Mouse (Mus musculus): ENCODE measurements around the gene Ilf3. TPM values are rescaled to one million over a fixed set of nuclear protein-coding genes. Genes with fewer than 3 reads are reported as not detected.

Ilf3 gene
- polyA plus RNA-seq, 1 experiment from 2014 or later: 297 TPM

DNA sequence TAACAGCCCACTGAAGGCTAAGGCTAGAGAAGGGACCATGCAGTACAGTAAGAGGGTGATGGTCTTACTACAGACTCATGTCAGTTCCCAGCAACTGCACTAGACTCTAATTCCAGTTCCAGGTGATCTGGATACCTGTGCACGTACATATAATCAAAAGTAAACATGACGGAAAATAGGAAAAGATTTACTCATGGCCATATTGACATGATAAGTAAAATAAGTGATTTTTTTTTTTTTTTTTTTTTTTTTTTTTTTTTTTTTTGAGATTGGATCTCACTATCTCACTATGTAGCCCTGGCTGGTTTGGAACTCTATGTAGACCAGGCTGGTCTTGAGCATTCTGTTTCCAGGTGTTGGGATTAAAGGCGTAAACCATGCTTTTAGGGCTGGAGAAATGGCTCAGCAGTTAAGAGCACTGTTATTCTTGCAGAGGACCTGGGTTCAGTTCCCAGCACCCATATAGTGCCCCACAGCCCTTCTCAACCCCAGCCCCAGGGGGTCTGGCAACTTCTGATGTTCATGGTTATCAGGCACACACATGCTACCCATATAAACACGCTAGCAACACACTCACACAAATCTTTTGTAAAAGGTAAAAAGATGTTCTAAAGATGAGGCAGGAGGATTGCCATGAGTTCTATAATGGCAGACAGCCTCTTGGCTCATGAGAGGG, 15.8 kb upstream of the Ilf3 start:
- Histone ChIP-seq H3K36me3 (ENCODE audit: control insufficient read depth, insufficient read depth, low read length) (no peaks in the 10 kb centered on the region; the same call in none of the 2 replicates), H3K4me2 (ENCODE audit: low read depth, low read length, severe bottlenecking) (no peak overlapping the region), H3K4me3 (ENCODE audit: low read depth, low read length) (no peak overlapping the region), H3K27ac (ENCODE audit: low read depth, low read length) (no peak overlapping the region), H3K9ac (ENCODE audit: low read length) (no peak overlapping the region), H3K4me1 (replicated peaks; ENCODE audit: control insufficient read depth, insufficient read depth, low read length) (no peaks in the 10 kb centered on the region), H3K27me3 (ENCODE audit: control insufficient read depth, insufficient read depth, low read length) (no peaks in the 10 kb centered on the region), H3K9me3 (ENCODE audit: control insufficient read depth, low read length) (no peaks in the 10 kb centered on the region)
- ATAC-seq (replicated peaks; ENCODE audit: low FRiP score): no peak
- no peak for DNase-seq (ENCODE audit: low spot score)
- WGBS: 95% methylated on average over 4 of the region's 4 CpGs

DNA sequence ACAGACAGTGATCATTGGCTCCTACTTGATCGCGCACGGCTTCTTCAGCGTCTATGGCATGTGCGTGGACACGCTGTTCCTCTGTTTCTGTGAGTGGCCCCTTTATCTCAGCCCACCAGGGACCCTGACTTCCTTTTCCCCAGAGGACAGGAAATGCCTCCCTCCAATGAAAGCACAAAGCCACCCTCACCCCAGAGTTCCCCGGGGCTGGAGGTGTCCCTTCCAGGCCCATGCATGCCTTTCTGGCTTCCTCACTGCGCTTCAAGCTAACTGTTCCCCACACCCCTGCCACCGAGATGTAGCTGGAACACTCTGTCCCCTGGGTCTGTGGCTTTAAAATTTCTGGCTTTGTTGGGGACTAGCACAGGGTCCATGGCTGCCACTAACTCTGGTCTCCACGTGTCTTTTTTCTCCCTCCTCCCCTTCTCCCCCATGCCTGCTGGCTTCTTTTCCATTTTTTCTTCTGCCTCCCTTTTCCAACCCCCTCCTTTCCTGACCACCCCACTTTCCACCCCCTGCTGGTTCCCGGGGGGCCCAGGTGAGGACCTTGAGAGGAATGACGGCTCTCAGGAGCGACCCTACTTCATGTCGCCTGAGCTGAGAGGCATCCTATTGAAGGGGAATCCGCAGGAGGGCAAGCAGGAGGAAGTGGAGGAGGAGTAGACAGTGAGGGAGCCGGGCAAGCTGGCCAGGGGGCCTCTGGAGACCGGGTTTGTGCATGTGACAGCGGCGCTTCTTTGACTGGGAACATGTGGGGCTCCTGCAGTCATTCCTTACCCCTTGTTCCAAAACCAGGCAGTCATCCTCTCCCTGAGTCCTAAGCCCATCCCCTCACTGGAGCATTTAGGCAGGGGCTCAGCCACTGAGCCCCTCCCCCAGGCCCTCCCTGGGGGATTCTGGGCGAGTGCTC, 15.0 kb upstream of the Ilf3 start:
- 37% methylated on average over 20 of the region's 20 CpGs for WGBS
- Histone ChIP-seq H3K4me3 (ENCODE audit: low read depth, low read length) (no peak overlapping the region), H3K36me3 (ENCODE audit: control insufficient read depth, insufficient read depth, low read length) (no peaks in the 10 kb centered on the region; the same call in none of the 2 replicates), H3K9me3 (ENCODE audit: control insufficient read depth, low read length) (no peaks in the 10 kb centered on the region), H3K9ac (ENCODE audit: low read length) (no peak overlapping the region), H3K4me2 (ENCODE audit: low read depth, low read length, severe bottlenecking) (no peak overlapping the region), H3K27me3 (ENCODE audit: control insufficient read depth, insufficient read depth, low read length) (no peaks in the 10 kb centered on the region), H3K27ac (ENCODE audit: low read depth, low read length) (no peak overlapping the region), H3K4me1 (replicated peaks; ENCODE audit: control insufficient read depth, insufficient read depth, low read length) (no peaks in the 10 kb centered on the region)
- ATAC-seq (replicated peaks; ENCODE audit: low FRiP score) (no peak), DNase-seq (ENCODE audit: low spot score) (no peak)

DNA sequence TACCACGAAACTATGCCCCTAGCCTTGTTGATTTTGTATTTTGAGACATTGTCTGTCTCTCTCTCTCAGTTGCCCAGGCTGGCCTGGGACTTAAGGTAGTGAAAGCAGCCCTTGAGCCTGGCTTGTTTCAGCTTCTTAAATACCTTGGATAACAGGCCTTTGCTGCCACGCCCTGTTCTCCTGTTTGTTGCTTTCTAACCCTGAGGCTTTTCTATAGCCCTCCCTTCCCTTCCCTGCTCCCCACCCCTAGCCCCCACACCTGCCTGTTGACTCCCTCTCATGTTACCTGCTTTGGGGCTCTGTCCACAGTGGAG, 14.3 kb upstream of the Ilf3 start:
- Histone ChIP-seq H3K27me3 (ENCODE audit: control insufficient read depth, insufficient read depth, low read length) (no peaks in the 10 kb centered on the region), H3K9ac (ENCODE audit: low read length) (no peak overlapping the region), H3K4me3 (ENCODE audit: low read depth, low read length) (no peak overlapping the region), H3K4me2 (ENCODE audit: low read depth, low read length, severe bottlenecking) (no peak overlapping the region), H3K4me1 (replicated peaks; ENCODE audit: control insufficient read depth, insufficient read depth, low read length) (no peaks in the 10 kb centered on the region), H3K36me3 (ENCODE audit: control insufficient read depth, insufficient read depth, low read length) (no peaks in the 10 kb centered on the region; the same call in none of the 2 replicates), H3K9me3 (ENCODE audit: control insufficient read depth, low read length) (no peaks in the 10 kb centered on the region), H3K27ac (ENCODE audit: low read depth, low read length) (no peak overlapping the region)
- WGBS: 49% methylated on average over 2 of the region's 2 CpGs
- no peak for DNase-seq (ENCODE audit: low spot score)
- no peak for ATAC-seq (replicated peaks; ENCODE audit: low FRiP score)

DNA sequence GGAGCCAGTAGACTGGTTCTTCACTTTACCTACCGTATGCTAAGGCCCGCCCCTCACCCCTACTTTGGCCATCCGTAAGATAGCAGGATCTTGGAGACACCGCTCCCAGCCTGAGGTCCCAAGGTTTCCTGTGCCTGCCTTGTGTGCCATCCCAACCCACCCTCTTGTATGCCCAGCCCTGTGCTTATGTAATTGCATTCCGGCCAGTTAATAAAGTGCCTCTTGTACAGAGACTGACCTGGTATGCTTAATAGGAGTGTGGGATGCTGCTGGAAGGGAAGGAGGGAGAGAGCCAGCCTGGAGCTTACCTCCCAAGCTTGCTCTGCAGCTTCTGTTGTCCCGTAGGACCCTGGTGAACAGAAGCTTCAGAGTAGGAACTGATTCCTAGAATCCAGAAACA, 12.9 kb upstream of the Ilf3 start:
- Histone ChIP-seq H3K27ac (ENCODE audit: low read depth, low read length) (no peak overlapping the region), H3K27me3 (ENCODE audit: control insufficient read depth, insufficient read depth, low read length) (no peaks in the 10 kb centered on the region), H3K4me2 (ENCODE audit: low read depth, low read length, severe bottlenecking) (no peak overlapping the region), H3K4me3 (ENCODE audit: low read depth, low read length) (no peak overlapping the region), H3K9me3 (ENCODE audit: control insufficient read depth, low read length) (no peaks in the 10 kb centered on the region), H3K9ac (ENCODE audit: low read length) (no peak overlapping the region), H3K4me1 (replicated peaks; ENCODE audit: control insufficient read depth, insufficient read depth, low read length) (no peaks in the 10 kb centered on the region), H3K36me3 (ENCODE audit: control insufficient read depth, insufficient read depth, low read length) (no peaks in the 10 kb centered on the region; the same call in 1 of the 2 replicates)
- DNase-seq (ENCODE audit: low spot score) (no peak), ATAC-seq (replicated peaks; ENCODE audit: low FRiP score) (no peak)
- WGBS: 86% methylated on average over 6 of the region's 6 CpGs

DNA sequence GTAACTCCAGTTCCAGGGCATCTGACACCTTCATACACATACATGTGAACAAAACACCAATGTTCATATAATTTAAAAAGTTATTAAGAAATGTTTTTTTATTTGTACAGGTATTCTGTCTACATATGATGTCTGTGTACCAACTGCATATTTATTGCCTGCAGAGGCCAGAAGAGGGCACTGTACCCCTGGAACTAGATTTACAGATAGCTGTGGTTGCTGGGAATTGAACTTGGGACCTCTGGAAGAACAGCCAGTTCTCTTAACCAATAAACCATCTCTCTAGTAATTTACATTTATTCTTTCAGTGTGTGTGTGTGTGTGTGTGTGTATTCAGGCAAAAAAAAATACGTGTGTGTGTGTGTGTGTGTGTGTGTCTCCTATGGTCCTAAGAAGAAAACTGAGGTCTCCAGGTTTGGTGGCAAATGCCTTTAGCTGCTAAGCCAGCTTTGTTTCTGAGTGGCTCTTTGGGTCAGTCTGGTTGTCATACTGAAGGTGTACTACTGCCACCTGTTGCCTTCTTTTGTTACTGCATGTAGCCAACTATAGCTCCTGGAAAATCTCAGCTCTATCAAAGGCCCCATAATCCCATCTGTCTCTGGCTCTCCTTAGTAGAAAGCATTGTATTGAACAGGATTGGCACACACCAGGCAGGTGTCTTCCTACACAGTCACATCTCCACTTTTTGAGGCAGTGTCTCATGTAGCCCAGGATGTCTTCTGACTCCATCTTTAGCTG, 10.5 kb upstream of the Ilf3 start:
- Histone ChIP-seq H3K9me3 (ENCODE audit: control insufficient read depth, low read length) (no peaks in the 10 kb centered on the region), H3K36me3 (ENCODE audit: control insufficient read depth, insufficient read depth, low read length) (no peaks in the 10 kb centered on the region; the same call in 1 of the 2 replicates), H3K4me3 (ENCODE audit: low read depth, low read length) (no peak overlapping the region), H3K27ac (ENCODE audit: low read depth, low read length) (no peak overlapping the region), H3K4me2 (ENCODE audit: low read depth, low read length, severe bottlenecking) (no peak overlapping the region), H3K27me3 (ENCODE audit: control insufficient read depth, insufficient read depth, low read length) (no peaks in the 10 kb centered on the region), H3K4me1 (replicated peaks; ENCODE audit: control insufficient read depth, insufficient read depth, low read length) (no peaks in the 10 kb centered on the region), H3K9ac (ENCODE audit: low read length) (no peak overlapping the region)
- 4% methylated on average over 1 of the region's 1 CpGs for WGBS
- peak; percentile 76 for DNase-seq (ENCODE audit: low spot score)
- peak; percentile 46 for ATAC-seq (replicated peaks; ENCODE audit: low FRiP score)

DNA sequence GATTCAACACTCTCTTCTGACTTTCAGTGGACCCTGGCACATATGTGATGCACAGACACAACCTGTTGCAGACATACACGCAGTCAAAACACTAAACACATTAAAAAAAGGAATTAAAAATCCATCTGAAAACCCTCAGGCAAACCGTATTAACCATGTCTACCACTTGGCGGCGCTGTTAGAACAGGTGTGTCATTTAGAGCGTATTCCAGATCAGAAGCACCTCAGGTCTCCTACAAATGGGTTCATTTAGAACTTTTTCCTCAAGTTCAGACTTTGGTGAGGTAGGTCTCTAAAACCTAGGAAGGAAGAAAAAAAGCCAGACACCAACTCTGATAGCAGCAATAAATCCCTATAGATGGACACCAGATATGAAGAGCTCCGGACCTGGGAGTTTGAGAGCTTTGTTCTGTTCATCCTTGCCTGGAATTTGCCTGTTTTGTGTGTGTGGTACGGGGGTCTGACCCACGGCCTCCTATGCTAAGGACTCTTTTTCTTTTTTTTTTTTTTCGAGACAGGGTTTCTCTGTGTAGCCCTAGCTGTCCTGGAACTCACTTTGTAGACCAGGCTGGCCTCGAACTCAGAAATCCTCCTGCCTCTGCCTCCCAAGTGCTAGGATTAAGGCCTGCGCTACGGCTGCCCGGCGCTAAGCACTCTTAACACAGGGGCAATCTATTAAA, 990 bp upstream of the Ilf3 start:
- peaks cover under 1% of the 10 kb centered on the region; the same call in 1 of the 2 replicates for H3K36me3 ChIP-seq (ENCODE audit: control insufficient read depth, insufficient read depth, low read length)
- no peak overlapping the region; the same call in 1 of the 2 replicates for H3K9ac ChIP-seq (ENCODE audit: low read length)
- H3K27ac ChIP-seq (ENCODE audit: low read depth, low read length): peak overlapping the region; percentile 78
- H3K4me3 ChIP-seq (ENCODE audit: low read depth, low read length): peak overlapping the region; percentile 74
- no peaks in the 10 kb centered on the region for H3K27me3 ChIP-seq (ENCODE audit: control insufficient read depth, insufficient read depth, low read length)
- peak; percentile 72 for DNase-seq (ENCODE audit: low spot score)
- 39% methylated on average over 14 of the region's 14 CpGs for WGBS
- H3K4me2 ChIP-seq (ENCODE audit: low read depth, low read length, severe bottlenecking): peak overlapping the region; percentile 57
- no peaks in the 10 kb centered on the region for H3K9me3 ChIP-seq (ENCODE audit: control insufficient read depth, low read length)
- H3K4me1 ChIP-seq (replicated peaks; ENCODE audit: control insufficient read depth, insufficient read depth, low read length): peaks cover 3% of the 10 kb centered on the region; the same call in 1 of the 2 replicates
- peak; percentile 8; the same call in 1 of the 2 replicates for ATAC-seq (replicated peaks; ENCODE audit: low FRiP score)

DNA sequence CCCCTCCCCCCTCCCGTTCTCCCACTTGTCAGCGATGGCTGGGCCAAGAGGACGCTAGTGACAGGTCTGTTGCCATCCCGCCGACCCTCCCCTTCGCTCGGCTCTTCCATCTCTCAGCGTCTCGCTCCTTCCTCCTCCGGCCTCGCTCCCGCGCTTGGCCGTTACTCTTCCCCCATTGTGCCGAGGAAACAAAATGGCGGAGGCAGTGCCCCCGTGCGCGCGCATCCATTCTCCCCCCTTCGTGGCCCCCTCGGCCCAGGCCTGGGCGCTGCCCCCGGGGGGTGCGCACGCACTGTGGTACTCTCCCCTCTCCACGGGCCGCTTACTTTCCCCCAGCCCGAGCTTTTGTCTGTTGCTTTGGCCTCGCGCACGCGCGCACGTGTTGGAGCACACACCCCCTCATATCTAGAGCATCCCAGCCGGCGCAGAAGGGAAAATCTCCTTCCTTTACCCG, 487 bp downstream of the Ilf3 start:
- Histone ChIP-seq H3K27me3 (ENCODE audit: control insufficient read depth, insufficient read depth, low read length) (no peaks in the 10 kb centered on the region), H3K36me3 (ENCODE audit: control insufficient read depth, insufficient read depth, low read length) (peaks cover 3% of the 10 kb centered on the region; the same call in 1 of the 2 replicates), H3K4me3 (ENCODE audit: low read depth, low read length) (peak overlapping the region; percentile 74), H3K9ac (ENCODE audit: low read length) (peak overlapping the region; percentile 96), H3K4me2 (ENCODE audit: low read depth, low read length, severe bottlenecking) (peak overlapping the region; percentile 83), H3K4me1 (replicated peaks; ENCODE audit: control insufficient read depth, insufficient read depth, low read length) (peaks cover 3% of the 10 kb centered on the region; the same call in 1 of the 2 replicates), H3K27ac (ENCODE audit: low read depth, low read length) (peak overlapping the region; percentile 90), H3K9me3 (ENCODE audit: control insufficient read depth, low read length) (no peaks in the 10 kb centered on the region)
- ATAC-seq (replicated peaks; ENCODE audit: low FRiP score) (peak; percentile 71), DNase-seq (ENCODE audit: low spot score) (peak; percentile 92)
- under 1% methylated on average over 38 of the region's 38 CpGs for WGBS

DNA sequence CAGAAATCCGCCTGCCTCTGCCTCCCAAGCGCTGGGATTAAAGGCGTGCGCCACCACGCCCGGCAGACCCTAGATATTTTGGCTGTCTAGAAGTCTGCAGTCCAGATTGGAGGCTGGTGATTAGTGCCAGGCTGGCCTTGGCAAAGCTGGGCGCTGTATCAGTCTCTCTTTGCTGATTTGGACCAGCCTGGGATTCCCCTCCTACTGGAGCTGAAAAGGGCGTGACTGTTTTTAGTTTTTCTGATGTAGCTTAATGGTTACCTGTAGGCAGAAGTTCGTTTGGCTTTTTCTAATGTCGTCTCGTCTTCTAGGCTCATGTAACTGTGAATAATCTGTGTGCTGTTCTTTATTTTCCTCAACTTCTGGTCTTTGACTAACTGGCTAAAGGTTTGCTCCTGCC, 1.4 kb downstream of the Ilf3 start:
- H3K4me1 ChIP-seq (replicated peaks; ENCODE audit: control insufficient read depth, insufficient read depth, low read length): peaks cover 3% of the 10 kb centered on the region; the same call in 1 of the 2 replicates
- no peak for ATAC-seq (replicated peaks; ENCODE audit: low FRiP score)
- H3K9ac ChIP-seq (ENCODE audit: low read length): peak overlapping the region; percentile 96
- H3K4me3 ChIP-seq (ENCODE audit: low read depth, low read length): peak overlapping the region; percentile 74
- H3K4me2 ChIP-seq (ENCODE audit: low read depth, low read length, severe bottlenecking): peak overlapping the region; percentile 83
- no peak for DNase-seq (ENCODE audit: low spot score)
- no peak overlapping the region for H3K27ac ChIP-seq (ENCODE audit: low read depth, low read length)
- 71% methylated on average over 11 of the region's 11 CpGs for WGBS
- H3K9me3 ChIP-seq (ENCODE audit: control insufficient read depth, low read length): no peaks in the 10 kb centered on the region
- no peaks in the 10 kb centered on the region for H3K27me3 ChIP-seq (ENCODE audit: control insufficient read depth, insufficient read depth, low read length)
- H3K36me3 ChIP-seq (ENCODE audit: control insufficient read depth, insufficient read depth, low read length): peaks cover 3% of the 10 kb centered on the region; the same call in 1 of the 2 replicates

Data from forebrain, embryonic 11.5 days (tissue).